Mouse (Mus musculus) cerebellum, adult 9-11 months (tissue): ENCODE results near the gene Alkbh4.
"Not testable (repeated sequence)": the region's sequence is repeated elsewhere in the genome, so short reads cannot be mapped to it uniquely, and the experiment has no call there.

ENCODE experiments used
- DNase-seq: peaks from one replicate; pipeline ENCODE4 v3.0.0; 2022

Alkbh4 gene

DNA sequence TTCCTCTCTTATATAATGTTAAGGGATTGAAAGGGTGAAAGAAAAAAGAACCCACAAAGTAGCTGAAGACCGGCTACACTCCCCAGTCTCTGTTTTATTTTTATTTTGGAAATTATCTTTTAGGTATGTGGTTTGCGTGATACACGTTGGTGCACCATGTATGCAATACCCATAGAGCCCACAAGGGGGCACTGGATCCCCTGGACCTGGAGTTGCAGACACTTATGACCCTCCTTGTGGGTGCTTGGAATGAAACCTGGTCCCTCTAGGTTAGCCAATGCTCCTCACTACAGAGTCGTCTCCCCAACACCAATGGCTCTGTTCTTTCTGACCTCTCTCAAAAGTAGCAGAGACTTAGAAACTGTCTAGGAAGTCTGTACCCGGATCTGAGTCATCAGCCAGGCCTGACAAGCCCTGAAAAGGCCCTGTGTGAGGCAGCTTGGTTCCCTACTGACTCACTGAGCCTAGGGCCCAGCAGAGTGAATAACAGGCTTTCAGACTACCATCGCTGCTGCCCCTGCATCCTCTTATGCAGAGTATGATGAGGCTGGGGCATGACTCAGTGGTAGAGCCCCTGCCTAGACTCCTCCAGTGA, 7.3 kb downstream of the Alkbh4 start:
- DNase-seq = no peak

- no peak for DNase-seq
Measured at GRCm38 (mm10) chr5:136144606-136145430, 8.9 kb downstream of the Alkbh4 start.

- no peak for DNase-seq
Measured at GRCm38 (mm10) chr5:136146936-136147335, 11.0 kb downstream of the Alkbh4 start.

GRCm38 (mm10) chr5:136147704-136148103, 11.8 kb downstream of the Alkbh4 start:
- no peak for DNase-seq

- not testable (repeated sequence) for DNase-seq
Measured at GRCm38 (mm10) chr5:136149134-136149576, 13.2 kb downstream of the Alkbh4 start.

GRCm38 (mm10) chr5:136152365-136152764, 16.4 kb downstream of the Alkbh4 start:
- DNase-seq = no peak

GRCm38 (mm10) chr5:136155399-136155798, 19.5 kb downstream of the Alkbh4 start:
- no peak for DNase-seq

- DNase-seq = not testable (repeated sequence)
Measured at GRCm38 (mm10) chr5:136160084-136160483, 24.1 kb downstream of the Alkbh4 start.

GRCm38 (mm10) chr5:136163807-136164474, 28.0 kb downstream of the Alkbh4 start:
- DNase-seq = peak; percentile 78

- peak; percentile 57 for DNase-seq
Measured at GRCm38 (mm10) chr5:136165246-136165645, 29.3 kb downstream of the Alkbh4 start.

DNA sequence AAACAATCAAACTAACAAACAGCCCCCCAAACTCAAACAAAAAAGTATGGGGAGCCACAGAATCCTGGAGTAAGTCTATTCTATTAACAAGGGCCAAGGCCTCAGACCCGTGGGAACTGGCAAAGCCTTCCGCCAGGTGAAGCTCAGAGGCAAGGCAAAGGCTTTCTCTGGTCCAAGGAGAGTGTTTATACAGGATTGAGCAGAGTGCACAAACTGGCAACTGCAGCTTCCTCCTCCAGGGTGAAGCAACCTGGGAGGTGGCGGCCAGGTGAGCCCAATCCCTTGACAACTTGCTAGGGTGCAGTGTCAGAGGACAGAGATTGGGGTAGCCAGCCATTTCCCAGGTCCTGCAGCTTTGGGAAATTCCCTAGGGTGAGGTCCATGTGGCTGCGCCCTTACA, 31.4 kb downstream of the Alkbh4 start:
- DNase-seq = no peak

- DNase-seq = no peak
Measured at GRCm38 (mm10) chr5:136168071-136168470, 32.1 kb downstream of the Alkbh4 start.

DNA sequence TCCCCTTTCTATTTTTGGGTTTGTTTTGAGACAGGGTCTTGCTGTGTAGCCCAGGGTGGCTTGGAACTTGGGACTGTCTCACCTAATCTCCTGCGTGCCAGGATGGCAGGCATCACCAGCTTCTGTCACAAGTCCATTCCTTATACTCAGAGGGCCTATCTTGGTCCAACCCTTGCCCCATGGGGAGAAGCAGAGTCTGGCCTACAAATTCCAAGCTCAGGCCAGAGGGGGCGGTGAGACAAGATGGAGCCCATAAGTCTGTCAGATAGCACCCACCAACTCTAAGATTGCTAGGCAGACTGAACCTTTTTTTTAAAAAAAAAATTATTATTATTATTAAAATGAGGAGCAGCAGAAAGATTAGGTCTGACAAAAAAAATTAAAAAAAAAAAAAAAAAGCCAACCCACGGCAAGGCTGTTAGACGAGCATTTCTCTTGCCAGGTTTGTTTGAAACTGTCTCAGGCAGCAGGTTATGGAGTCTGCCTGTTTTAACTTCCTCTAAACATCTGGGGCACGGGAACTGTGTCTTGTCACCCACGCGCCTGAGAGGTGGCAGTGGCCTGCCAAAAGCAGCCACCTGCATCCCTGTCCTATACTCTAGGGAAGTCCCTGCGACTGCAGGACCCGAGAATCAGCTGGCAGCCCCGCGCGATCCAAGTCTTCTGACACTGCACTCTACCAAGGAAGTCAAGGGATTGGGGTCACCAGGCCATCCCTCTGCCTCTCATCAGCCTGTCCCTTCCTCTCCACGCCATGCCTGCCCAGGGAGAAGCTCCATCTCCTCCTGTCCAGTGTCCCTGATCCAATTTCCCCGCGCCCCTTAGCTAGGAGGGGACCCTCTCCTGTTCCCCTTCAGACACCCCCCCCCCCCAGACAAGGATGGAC, 33.9 kb downstream of the Alkbh4 start:
- peak; percentile 64 for DNase-seq

- DNase-seq = peak; percentile 87
Measured at GRCm38 (mm10) chr5:136170512-136171362, 34.8 kb downstream of the Alkbh4 start, which contains the start of gene Orai2. Orai2 (minus strand) TSS chr5:136170713.

GRCm38 (mm10) chr5:136171363-136172341, 35.7 kb downstream of the Alkbh4 start:
- no peak for DNase-seq

DNA sequence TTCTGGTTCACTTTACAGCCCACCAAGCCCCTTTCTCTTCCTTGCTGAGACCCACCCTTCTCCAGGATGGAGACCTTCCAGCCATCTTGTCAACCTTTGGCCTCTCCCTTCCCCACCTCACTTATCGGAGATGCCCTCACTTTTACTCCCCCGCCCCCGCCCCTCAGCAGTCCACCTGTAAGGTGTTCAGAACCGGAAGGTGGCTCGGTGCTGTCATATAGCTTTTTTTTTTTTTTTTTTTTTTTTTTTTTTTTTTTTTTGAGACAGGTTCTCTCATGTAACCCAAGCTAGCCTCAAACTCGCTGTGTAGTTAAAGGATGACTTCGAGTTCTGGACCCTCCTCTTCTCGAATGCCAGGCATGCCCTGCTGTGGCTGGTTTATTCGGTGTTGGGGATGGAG, 37.0 kb downstream of the Alkbh4 start:
- DNase-seq = no peak

- DNase-seq = peak; percentile 64
Measured at GRCm38 (mm10) chr5:136173606-136174463, 37.9 kb downstream of the Alkbh4 start.

- DNase-seq = no peak
Measured at GRCm38 (mm10) chr5:136179594-136179993, 43.6 kb downstream of the Alkbh4 start.

DNA sequence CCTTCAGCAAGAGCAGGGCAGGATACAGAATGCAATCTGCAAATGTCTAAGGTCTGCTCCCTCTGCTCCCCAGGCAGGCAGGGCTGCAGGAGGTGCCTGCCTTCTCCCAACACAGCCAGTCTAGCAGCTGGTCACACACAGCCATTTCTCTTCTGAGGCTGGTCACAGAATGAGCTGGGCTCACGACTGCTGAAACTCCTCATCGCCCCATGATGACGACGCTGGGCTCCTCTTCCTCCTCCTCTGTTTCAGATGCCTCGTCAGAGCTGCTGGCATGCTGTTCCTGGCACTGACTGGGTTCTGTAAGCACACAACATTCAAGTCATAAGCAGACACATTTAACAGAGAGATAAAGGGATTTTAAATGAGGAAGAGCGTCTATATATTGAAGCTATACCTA, 45.3 kb downstream of the Alkbh4 start:
- DNase-seq = no peak
